Mouse (Mus musculus): ENCODE results near the gene Sh3pxd2a. TPM values are rescaled to one million over a fixed set of nuclear protein-coding genes. Genes with fewer than 3 reads are reported as not detected.
A peak's percentile ranks its signal among the peaks of the same experiment; 100 is the strongest.

Gene Sh3pxd2a
- total RNA-seq, 2 experiments from 2014 or later, result 25.0 to 25.1 TPM

GRCm38 (mm10) chr19:47255036-47255435 lies 209.2 kb downstream of the Sh3pxd2a start:
- intact Hi-C loops (cut with DNase I), result no loop called here
- DNase-seq, result no peak

GRCm38 (mm10) chr19:47253053-47253628 lies 211.1 kb downstream of the Sh3pxd2a start:
- intact Hi-C loops (cut with DNase I), result no loop called here
- DNase-seq, result peak; percentile 42

GRCm38 (mm10) chr19:47250931-47251330 lies 213.3 kb downstream of the Sh3pxd2a start:
- intact Hi-C loops (cut with DNase I), result no loop called here

GRCm38 (mm10) chr19:47248906-47249568 lies 215.2 kb downstream of the Sh3pxd2a start:
- intact Hi-C loops (cut with DNase I), result no loop called here
- DNase-seq, result no peak

More at GRCm38 (mm10) chr19:47250931-47251330, 213.3 kb downstream of the Sh3pxd2a start:
- DNase-seq, result peak; percentile 49

- DNase-seq, result no peak
- intact Hi-C loops (cut with DNase I), result no loop called here
Observed at GRCm38 (mm10) chr19:47248296-47248695, 215.9 kb downstream of the Sh3pxd2a start.

- intact Hi-C loops (cut with DNase I), result no loop called here
- no peak for DNase-seq
Observed at GRCm38 (mm10) chr19:47247791-47248190, 216.4 kb downstream of the Sh3pxd2a start.

- intact Hi-C loops (cut with DNase I), result no loop called here
- DNase-seq, result no peak
Observed at GRCm38 (mm10) chr19:47245512-47245911, 218.7 kb downstream of the Sh3pxd2a start.

- no peak for DNase-seq
- intact Hi-C loops (cut with DNase I), result no loop called here
Observed at GRCm38 (mm10) chr19:47242227-47242626, 222.0 kb downstream of the Sh3pxd2a start.

GRCm38 (mm10) chr19:47240957-47241356 lies 223.2 kb downstream of the Sh3pxd2a start:
- no peak for DNase-seq
- intact Hi-C loops (cut with DNase I), result no loop called here

GRCm38 (mm10) chr19:47240076-47240475 lies 224.1 kb downstream of the Sh3pxd2a start:
- no peak for DNase-seq
- intact Hi-C loops (cut with DNase I), result no loop called here

- DNase-seq, result no peak
- intact Hi-C loops (cut with DNase I), result no loop called here
Observed at GRCm38 (mm10) chr19:47233087-47233486, 231.1 kb downstream of the Sh3pxd2a start.

- DNase-seq, result no peak
- intact Hi-C loops (cut with DNase I), result no loop called here
Observed at GRCm38 (mm10) chr19:47232077-47232865, 231.9 kb downstream of the Sh3pxd2a start.

GRCm38 (mm10) chr19:47231389-47231788 lies 232.8 kb downstream of the Sh3pxd2a start:
- DNase-seq, result no peak
- intact Hi-C loops (cut with DNase I), result no loop called here

- intact Hi-C loops (cut with DNase I), result no loop called here
- DNase-seq, result no peak
Observed at GRCm38 (mm10) chr19:47230682-47231081, 233.5 kb downstream of the Sh3pxd2a start.

GRCm38 (mm10) chr19:47230082-47230481 lies 234.1 kb downstream of the Sh3pxd2a start:
- intact Hi-C loops (cut with DNase I), result no loop called here

GRCm38 (mm10) chr19:47229461-47229860 lies 234.7 kb downstream of the Sh3pxd2a start:
- DNase-seq, result no peak
- intact Hi-C loops (cut with DNase I), result no loop called here

More at GRCm38 (mm10) chr19:47230082-47230481, 234.1 kb downstream of the Sh3pxd2a start:
- DNase-seq, result no peak

GRCm38 (mm10) chr19:47228725-47229252 lies 235.4 kb downstream of the Sh3pxd2a start:
- intact Hi-C loops (cut with DNase I), result no loop called here
- DNase-seq, result peak; percentile 74

GRCm38 (mm10) chr19:47225791-47226190 lies 238.4 kb downstream of the Sh3pxd2a start:
- DNase-seq, result no peak
- intact Hi-C loops (cut with DNase I), result no loop called here

GRCm38 (mm10) chr19:47224743-47225142 lies 239.5 kb downstream of the Sh3pxd2a start:
- intact Hi-C loops (cut with DNase I), result no loop called here
- no peak for DNase-seq

- no peak for DNase-seq
- intact Hi-C loops (cut with DNase I), result no loop called here
Observed at GRCm38 (mm10) chr19:47222841-47223557, 241.2 kb downstream of the Sh3pxd2a start.
